Mouse (Mus musculus) frontal cortex, postnatal 10 days (tissue): Measurements from ENCODE around the gene Mdm2.
"Not testable (repeated sequence)": the region's sequence is repeated elsewhere in the genome, so short reads cannot be mapped to it uniquely, and the experiment has no call there.

Source experiments
- DNase-seq, 2 experiments: peaks; one replicate each; pipeline ENCODE4 v3.0.0; 2022; ENCODE audit warnings: low spot score in 2 of 2, mixed read lengths in 1 of 2

Mdm2 gene

DNA sequence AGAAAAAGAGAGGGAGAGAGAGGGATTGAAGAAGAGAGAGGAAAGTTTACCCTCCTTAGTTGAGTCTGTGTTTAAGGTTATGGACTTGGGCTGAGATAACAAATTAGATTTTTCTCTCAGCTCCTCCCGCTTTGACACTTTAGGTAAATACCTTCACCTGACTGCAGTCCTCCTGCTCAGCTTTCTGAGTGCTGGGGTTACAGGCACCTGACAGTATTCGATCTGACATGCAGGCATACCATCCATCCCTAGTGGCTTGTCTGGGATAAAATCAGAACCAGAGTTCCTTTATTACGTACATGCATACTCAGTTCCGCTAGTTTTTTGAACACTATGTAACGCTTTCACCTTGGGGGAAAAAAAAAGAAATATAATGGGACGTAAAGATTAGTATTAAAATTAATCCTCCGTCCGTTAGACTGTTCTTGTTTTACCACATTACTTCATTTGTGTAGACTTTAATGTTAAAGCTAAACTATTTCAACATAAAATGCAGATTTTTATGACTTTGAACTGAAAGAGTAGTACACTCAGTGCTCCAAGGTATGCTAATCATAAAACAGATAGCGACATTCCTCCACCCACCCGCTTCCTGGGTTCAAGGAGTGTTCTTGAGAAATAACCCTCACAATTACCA is 38.6 kb upstream of the Mdm2 start:
- DNase-seq: no peak

DNA sequence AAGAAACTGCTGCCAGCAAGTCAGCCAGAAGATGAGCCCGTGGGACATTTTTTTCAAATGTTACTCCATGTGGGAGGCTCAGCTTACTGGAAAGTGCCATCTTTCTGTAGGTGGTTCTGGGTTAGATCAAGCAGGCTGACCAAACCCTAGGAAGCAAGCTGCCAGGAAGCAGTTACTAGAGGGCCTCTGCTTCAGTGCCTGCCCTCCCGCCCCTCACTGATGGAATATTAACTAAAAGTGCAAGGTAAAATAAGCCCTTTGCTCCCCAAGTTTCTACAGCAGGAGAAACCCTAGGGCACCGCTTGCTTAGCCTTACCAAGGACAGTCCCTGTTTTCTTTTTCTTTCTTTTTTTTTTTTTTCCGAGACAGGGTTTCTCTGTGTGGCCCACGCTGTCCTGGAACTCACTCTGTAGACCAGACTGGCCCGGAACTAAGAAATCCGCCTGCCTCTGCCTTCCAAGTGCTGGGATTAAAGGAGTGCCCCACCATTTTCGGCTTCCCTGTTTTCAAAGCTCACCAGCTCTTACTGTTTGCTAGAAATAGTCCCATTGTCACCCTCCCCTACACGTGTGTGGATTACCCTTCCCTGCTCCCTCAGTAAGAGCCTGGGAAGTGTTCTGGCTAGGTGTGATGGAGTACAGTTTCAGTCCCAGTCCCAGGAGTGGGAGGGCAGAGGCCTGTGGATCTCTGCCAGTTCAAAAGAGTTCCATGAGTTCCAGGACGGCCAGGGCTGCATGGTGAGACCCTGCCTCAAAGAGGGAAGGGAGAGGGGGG is 37.9 kb upstream of the Mdm2 start:
- DNase-seq: no peak

DNA sequence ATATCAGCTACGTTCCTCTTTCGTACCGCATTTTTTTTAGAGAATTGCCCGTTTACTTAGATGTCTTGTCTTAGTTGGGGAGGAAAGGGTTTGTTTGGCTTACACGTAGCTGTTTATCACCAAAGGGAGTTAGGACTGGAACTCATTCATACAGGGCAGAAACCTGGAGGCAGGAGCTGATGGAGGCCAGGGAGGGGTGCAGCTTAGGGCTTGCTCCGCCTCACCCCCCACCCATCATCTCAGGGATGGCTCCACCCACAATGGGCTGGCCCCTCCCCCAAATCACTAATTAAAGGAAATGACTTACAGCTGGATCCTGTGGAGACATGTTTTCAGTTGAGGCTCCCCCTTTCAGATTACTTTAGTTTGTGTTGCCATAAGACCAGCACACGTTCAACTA is 37.2 kb upstream of the Mdm2 start:
- DNase-seq: no peak

DNA sequence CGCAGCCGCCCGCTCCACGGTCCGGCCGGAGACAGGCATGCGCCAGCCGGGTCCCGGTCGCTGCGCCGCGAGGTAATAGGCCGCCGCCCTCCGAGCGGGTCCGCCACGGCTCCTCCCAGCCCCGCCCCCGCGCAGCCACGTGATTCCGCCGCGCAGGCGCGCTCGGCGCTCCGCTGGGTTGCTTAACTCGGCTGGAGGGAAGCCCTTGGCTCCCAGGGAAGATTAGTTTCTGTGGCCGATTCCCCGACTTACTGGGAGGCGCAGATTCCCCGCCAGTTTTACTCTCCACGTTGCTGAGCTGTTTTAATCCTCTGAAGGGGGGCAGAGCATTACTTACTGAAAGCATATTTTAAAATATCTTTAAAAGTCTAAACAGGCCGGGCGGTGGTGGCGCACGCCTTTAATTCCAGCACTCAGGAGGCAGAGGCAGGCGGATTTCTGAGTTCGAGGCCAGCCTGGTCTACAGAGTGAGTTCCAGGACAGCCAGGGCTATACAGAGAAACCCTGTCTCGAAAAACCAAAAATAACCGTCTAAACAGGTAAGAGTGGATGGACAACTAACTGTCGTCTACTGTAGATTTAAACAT is 35.8 kb upstream of the Mdm2 start, which contains the start of gene Slc35e3:
Gene Slc35e3 (minus strand): TSS at position 69 of the 587 bp plus-strand sequence.
- peak; percentile 85 to 93 for DNase-seq

DNA sequence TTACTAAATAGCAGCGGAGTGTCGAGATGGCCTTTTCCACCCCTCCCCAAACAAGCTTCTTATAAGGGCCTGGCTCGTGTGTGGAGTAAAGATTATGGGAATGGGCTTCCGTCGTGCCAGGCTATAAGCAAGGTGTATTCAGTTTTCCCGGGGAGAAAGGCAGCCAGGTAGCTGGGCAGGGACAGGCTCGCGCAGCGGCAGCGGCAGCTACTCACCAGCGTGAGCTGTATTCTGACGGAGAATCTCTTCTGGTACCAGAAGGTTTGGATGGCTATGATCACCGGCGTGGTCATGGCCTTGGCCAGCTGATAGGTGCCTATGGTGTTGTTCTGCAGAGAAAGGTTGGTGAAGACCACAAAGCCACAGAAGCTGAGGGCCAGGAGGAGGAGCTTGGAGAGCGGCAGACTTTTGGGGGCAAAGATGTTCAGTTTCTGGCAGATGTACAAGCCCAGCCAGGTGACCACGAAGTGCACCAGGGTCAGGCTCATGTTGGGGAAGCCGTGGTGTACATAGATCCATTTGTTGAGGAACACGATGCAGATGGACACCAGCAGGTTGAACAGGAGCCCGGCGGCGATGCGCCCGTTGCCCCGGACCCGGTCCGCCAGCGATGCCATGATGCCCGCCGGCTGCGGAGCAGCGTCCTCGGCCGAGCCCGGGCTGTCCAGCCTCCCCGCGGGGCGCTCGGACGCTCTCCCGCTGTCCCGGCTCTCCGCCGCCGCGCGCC is 35.2 kb upstream of the Mdm2 start:
- DNase-seq: not testable (repeated sequence)

DNA sequence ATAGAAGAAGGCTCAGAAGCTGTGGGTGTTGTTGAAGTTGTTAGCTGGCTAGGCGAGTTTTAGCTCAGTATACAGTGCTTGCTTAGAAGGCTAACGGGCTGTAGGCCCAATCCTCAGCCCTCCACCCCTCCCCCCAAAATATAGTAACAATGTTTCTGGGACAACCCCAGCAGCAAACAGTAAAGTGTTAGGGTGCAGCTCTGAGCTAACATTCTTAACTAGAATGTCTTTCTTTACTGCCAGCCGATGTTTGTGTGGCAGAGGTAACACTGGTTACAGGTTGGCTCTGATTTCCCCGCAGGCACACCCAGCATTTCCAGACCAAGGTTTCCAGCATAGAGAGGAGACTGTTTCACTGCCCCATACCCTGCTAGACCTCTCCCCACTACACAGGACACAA is 33.4 kb upstream of the Mdm2 start:
- DNase-seq: no peak

DNA sequence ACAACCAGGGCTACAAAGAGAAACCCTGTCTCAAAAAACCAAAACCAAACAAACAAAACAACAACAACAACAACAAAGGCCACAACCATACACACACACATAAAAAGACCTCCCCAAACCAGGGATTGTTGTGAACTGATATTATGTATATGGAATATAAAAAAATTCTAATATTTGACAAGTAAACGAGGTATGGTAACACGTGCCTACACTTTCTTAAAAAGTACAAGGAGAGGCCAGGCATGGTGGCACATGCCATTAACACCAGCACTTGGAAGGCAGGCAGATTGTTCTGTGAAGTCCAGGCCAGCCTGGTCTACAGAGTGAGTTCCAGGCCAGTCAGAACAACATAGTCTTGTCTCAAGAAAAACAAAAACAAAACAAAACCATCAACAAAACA is 32.6 kb upstream of the Mdm2 start:
- DNase-seq: no peak

DNA sequence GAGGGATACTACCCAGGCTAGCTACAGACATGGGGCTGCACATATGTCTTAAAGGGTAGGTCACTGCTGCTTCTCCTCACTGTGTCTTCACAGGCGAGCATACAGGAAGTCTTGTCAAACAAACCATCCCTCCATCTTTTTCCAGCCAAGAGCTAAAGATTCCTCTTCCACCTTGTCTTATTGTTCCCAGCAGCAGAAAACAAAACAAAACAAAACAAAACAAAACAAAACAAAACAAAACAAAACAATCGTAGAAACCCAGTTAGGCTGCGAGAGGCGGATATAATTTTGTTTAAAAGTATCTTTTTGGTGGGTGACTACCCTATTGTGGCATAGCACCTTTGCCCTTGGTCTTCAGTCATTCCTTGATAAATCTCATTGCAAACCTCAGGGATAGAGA is 32.1 kb upstream of the Mdm2 start:
- no peak for DNase-seq

DNA sequence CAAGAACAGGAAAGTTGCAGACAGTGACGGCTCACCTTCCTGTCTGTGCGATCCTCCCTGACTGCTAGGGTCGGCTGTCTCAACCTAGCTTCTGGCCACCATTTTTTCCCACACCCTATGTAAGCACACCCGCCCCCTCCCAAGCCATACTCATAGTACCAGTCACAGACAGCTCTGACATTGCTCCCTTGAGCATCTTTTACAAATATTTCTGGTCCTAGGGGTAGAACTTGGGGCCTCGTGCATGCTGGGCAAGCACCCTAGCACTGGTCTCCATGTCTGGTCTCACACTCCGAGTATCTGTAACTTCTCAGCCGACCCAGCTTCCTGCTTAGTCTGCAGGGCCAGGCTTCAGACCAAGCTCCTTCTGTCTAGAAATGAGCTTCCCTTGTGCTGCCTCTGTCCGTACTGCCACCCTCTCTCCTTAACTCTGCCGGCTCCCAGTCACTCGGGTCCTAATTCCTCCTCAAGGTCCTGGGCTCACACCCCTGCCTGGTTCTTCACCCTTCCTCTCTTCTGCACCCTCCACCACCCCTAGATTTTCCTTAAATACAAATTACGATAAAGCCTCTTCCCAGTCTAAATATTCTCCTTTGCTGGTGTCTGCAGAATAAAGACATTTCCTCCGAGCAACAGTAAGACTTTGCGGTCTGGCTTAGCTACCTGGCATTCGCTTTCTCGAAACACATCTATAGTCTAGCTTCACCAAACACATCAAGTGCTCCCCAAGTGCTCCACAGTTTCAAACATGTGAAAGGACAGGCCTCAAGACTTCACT is 31.3 kb upstream of the Mdm2 start:
- no peak for DNase-seq

DNA sequence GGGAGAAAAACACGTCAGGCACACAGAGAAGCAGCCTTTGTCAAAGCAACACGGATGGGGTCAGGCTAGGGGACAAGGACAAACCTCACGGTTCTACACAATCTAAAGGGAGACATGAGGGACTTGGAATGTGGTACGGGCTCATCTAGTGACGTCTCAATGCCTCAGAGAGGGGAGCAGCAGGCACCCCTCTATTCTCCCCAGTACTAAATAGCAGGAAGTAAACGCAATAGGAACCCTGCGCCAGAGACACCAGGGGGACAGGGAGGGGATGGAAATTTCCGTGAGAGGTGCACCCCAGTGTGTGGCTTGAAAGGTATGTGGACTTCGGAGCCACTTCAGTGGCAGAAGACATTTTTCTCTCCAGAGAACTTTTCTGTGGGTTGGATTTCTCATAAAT is 30.4 kb upstream of the Mdm2 start:
- no peak for DNase-seq

DNA sequence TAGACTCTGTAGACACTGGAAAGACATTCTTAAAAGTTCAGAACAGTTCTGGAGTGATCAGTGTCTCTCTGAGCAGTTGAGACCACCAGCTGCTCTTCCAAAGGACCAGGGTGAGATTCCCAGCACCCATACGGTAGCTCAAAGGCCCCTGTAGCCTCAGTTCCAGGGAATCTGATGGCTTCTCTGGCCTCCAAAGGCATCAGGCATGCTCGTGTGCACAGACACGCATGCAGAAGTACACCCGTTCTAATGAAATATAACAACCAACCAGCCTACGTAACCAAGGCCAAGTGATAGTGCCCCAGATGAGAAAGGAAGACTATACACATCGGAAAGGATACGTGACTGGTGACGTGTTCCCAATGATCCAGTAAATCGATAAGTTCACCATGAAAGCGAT is 29.6 kb upstream of the Mdm2 start:
- no peak for DNase-seq

DNA sequence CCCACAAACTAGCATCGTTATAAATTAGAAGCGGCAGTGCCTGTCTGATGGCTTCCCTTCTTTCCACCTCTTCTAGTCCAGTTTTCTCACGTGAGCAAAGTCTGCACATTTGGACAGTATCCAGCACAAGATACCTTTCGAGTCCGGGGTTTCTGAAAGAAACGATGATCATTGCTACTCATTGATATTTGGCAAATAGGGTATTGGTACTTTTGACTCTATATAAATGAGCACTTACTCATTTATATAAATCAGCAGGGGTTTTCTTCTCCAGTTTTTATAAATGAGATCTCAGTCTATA is 29.0 kb upstream of the Mdm2 start:
- DNase-seq: no peak

DNA sequence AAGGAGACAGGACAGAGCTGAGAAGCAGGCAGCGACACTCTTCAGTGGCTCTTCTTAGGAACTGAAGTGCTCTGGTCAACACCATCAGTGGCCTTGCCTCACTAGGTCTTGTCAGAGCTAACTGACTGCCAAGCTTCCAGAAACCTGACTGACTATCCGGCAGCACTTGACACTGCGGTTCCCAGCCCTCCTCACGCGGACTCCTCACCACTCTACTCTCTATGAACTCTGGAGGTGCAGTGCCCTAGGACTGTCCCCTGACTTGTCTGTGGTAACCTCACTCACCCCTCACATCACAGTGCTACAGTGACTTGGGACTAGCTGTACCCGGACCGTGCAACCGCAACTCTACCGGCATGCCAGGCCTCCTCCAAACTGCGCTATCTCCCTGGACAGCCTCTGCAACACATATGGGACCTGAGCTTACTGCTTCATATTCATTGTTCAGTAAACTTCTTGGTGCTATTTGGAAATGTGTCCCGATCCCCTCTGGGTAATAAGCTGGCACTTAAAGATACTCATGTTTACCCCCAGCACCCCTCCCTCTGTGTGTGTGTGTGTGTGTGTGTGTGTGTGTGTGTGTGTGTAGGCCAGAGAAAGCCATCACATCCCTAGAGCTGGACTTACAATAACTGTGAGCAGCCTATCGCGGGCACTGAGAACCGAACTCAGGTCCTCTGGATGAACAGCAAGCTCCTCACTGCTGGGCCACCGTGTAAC is 28.5 kb upstream of the Mdm2 start:
- no peak for DNase-seq

DNA sequence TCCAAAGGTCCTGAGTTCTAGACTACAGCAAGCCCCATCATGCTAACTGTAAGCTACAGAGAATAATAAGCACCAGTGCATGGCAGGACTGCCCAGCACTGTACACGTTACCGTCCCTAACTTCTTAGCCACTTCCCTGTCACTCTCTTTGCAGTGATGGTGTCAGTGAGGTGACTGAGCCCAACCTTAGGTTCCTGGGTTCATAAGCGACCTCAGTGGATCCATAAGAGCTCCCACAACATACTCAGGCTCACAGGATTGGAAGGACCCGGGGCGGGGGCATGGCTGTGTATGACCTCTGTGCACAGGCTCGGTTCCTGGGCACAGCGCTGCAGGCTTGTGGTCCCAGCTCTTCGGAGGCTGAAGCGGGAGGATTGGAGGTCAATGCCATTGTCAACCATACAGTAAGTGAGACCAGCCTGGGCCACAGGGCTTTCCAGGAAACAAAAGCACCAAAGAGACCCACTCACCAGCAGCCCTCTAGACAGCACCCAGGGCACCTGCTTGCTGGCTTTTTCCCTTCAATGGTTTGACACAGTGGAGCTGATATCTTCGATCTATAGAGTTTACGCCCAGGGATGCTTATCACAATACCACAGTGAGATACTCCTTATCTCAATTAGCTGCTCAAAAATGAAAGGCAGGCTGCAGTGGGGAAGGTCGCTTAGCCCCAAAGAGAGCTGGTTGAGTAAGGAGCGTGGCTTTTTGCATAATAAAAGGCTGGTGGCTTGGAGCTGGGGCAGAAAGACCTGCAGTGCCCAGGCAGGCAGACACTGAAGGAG is 27.8 kb upstream of the Mdm2 start:
- DNase-seq: no peak

DNA sequence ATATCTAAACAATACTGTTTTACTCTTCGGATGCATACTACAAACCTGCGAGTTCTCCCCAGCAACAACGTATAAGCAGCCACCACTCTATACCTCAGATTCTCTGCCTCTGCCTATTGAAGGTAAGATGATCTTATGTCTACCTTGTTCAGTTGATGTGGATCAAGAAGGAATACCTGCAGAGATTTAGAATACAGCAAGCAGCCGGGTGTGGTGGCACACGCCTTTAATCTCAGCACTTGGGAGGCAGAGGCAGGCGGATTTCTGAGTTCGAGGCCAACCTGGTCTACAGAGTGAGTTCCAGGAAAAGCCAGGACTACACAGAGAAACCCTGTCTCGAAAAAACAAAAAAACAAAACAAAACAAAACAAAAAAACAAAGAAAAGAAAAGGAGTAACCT is 26.9 kb upstream of the Mdm2 start:
- not testable (repeated sequence) for DNase-seq

DNA sequence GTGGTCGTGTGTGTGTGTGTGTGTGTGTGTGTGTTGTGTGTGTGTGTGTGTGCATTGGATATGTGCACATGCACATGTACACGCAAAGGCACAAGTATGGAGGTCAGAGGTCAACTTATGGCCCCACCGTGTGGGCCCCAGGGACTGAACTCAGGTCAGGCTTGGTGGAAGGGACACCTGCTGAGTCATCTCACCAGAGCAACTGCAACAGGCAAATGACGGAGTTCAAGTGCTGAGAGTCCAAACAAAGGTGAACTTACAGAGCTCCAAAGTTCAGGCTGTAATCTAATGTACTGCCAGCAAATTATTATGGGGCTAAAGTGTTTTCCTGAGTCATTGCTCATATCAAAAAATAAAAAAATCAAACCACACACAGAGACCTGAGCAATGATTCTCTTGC is 26.5 kb upstream of the Mdm2 start:
- no peak for DNase-seq

DNA sequence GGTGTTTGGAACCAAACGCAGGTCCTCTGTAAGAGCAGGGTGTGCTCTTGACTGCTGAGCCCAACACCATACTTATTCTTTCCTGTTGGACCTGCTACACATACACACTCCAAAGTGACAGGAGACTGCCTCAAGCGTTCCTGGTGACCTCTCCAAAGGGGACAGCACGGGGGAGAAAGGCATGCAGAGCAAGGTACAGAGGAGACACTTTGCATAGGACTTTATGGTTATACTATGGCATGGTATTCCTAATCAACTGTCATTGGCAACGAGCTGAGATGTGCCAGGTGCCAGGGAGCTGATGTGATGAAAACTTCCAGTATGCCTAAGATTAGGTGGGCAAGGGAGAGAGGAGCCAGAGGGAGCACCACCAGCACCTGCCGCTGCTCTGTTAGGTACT is 26.0 kb upstream of the Mdm2 start:
- no peak for DNase-seq

DNA sequence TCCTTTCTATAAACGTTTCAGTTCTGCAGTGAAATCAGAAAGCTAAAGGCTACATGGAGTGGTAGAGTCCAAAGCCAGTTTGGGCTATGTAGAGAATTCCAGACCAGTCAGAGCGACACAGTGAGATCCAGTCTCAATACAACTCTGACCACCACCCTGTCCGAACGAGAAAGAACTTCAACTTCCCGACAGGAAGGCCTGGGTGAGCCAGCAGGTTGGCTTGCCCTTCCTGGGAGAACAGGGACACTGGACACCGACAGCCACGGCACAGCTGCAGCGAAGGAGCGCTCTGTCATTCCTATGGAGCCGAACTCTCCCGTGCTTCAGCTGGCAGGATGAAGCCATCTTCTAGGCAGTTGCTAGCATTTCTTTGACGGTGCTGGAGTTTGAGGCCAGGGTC is 24.8 kb upstream of the Mdm2 start:
- not testable (repeated sequence) for DNase-seq

DNA sequence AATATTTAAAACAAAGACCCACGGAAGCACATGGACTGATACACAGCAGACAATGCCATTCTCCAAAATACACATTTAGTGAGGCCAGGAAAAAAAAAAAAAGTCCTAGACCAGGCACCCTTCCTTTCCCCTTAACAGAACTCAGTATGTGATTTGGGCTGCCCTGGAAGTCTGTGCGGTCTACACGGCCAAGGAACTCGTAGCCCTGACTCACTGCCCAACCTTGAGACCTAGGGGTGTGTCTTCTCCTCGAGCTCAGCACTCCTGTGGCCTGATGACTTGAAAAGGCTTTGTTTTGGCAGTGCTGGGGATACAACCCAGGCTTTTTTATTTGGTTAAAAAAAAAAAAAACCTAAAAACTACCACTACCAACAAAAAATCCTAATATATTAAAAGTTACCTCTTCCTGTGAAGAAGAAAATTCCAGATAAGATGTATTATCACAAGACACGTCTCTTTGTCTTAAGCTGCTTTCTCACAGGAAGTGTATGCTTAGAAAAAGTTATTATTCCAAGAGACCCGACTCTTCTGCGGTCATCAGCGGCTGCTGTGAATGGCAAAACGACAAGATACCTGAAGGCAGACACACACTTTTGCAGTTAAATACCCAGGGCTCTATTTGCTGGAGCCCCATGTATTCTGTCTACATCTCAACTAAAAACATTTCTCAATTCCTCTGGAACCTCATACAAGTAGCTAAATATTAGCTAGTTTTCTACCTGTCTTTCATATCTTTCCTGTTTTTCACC is 23.7 kb upstream of the Mdm2 start:
- not testable (repeated sequence) for DNase-seq

DNA sequence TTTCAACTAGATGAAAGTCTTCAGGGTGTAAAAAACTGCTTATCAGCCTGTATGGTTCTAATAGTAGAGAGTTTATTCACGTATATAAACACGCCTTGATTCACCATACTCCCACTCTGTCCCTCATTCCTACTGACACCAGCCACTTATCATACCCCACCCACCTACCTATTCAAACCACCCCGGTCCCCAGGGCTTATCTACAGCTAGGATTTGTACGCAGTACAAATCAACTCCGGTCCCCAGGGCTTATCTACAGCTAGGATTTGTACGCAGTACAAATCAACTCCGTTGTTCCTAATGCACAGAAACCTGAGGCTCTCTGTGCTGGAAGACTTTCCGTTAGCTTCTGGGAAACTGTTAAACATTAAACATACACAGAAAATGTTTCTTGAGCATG is 23.1 kb upstream of the Mdm2 start:
- DNase-seq: not testable (repeated sequence)
